Mouse (Mus musculus): ENCODE results near the gene Wapl.

Wapl gene

DNA sequence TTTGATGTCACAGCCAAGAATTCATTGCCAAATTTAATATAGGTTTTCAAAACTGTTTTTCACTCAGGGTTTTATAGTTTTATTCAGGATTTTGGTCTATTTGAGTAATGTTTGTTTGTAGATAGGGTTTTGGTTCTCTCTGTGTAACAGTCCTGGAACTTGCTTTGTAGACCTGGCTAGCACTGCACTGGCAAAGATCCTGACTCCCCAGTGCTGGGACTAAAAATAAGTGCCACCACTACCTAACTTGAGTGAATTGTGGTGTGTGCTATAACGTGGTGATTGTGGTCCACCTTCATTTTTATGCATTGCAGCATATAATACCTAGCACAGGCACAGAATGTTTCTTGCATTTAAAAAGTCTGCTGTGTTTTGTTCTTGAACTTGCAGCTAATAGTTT lies 23.6 kb downstream of the Wapl start:
- DNase-seq (ENCODE audit: low read depth, low spot score), result no peak

- no peak for DNase-seq (ENCODE audit: low read depth, low spot score)
Observed at GRCm38 (mm10) chr14:34710209-34710608, 36.5 kb downstream of the Wapl start.

- peak; percentile 38 for DNase-seq (ENCODE audit: low read depth, low spot score)
Observed at GRCm38 (mm10) chr14:34712027-34712426, 38.3 kb downstream of the Wapl start.

- DNase-seq (ENCODE audit: low read depth, low spot score), result no peak
Observed at GRCm38 (mm10) chr14:34712857-34713256, 39.1 kb downstream of the Wapl start.

- no peak for DNase-seq (ENCODE audit: low read depth, low spot score)
Observed at GRCm38 (mm10) chr14:34718150-34718549, 44.4 kb downstream of the Wapl start.

DNA sequence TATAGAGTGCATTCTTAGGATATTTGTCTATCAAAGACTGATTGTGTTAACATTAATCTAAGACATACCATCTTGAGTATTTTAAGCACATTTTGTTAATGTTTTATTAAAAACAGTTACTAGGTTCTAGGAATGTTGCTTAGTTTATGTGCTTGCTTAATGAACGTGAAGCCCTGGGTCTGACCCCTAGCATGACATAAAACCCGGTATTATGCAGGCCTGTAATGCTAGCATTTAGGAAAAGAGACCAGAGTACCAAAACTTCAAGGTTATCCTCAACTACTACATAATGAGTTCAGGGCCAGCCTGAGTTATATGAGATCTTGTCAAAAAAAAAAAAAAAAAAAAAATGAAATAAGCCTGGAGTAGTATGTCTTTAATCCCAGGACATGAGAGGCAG lies 54.0 kb downstream of the Wapl start:
- no peak for DNase-seq (ENCODE audit: low read depth, low spot score)

DNA sequence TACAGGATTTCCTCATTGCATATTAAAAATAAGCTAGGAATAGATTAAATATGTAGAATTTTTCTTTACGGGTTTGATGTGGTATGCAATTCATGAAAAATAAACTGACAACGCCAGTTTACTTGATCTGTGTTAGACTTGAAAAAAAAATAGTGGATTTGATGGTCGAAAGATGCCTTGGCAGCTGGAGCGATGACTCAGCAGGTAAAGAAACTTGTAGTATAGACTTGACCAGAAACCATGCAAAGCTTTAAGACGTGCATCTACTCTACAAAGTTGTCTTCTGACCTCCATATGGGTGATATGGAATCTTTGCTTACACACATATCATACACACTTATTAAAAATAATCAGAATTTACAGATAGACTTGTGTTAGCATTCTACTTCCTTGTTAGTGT lies 61.7 kb downstream of the Wapl start:
- no peak for DNase-seq (ENCODE audit: low read depth, low spot score)

DNA sequence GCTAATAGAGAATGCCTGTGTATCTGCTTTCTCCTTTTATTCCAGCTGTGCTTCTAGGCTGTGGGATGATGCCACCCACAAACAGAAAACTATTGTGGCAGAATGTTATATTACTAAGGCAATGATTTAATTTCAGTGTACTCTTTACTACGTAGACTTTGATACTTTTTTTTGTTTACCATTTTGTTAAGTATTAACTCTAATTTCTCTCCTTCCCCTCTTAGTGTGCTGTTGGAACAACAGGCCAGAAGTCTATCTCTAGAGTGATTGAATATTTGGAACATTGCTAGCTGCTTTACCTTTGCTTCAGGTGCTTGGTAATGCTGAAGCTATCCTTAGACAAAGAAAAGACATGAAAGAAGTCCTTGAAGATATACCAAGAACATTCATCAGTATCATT lies 71.7 kb downstream of the Wapl start:
- no peak for DNase-seq (ENCODE audit: low read depth, low spot score)

DNA sequence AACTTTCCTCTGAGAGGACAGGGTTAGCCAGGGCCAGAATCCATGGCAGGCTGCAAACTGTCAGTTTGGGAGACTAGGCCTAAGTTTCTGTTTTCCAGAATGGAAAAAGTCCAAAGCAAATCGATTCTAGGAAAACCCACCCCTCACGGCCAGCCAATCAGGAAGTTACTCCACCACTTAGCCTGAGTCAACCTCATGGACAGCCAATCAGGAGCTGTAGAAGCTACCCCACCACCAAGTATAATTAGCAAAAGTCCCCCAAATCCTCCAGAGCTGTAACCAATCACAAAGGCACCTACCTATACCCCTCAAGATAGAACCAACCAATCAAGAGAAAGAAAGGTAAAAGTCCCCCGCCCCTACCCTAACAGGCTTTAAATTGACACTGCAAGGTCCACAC lies 82.0 kb downstream of the Wapl start:
- DNase-seq (ENCODE audit: low read depth, low spot score), result no peak

DNA sequence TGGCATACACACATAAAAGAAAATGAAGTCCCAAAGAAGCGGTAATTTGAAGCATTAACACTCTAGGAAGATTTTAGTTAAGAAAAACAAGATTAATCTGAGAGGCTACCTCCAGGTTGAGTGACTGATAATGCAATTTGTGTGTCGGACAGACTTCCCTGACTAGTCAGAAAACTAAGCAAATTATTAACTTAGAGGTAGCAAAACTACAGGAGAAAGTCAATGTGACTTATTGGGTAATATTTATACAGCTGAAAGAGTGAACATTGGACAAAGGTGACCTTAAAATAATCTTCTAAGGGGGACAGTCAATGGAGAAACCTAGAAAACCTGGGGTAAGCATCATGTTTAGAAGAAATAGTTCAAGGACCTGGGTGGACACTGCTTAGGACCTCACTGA lies 86.2 kb downstream of the Wapl start:
- DNase-seq (ENCODE audit: low read depth, low spot score), result no peak

- peak; percentile 40 for DNase-seq (ENCODE audit: low read depth, low spot score)
Observed at GRCm38 (mm10) chr14:34761082-34761959, 87.6 kb downstream of the Wapl start.

GRCm38 (mm10) chr14:34762682-34763081 lies 89.0 kb downstream of the Wapl start:
- no peak for DNase-seq (ENCODE audit: low read depth, low spot score)

DNA sequence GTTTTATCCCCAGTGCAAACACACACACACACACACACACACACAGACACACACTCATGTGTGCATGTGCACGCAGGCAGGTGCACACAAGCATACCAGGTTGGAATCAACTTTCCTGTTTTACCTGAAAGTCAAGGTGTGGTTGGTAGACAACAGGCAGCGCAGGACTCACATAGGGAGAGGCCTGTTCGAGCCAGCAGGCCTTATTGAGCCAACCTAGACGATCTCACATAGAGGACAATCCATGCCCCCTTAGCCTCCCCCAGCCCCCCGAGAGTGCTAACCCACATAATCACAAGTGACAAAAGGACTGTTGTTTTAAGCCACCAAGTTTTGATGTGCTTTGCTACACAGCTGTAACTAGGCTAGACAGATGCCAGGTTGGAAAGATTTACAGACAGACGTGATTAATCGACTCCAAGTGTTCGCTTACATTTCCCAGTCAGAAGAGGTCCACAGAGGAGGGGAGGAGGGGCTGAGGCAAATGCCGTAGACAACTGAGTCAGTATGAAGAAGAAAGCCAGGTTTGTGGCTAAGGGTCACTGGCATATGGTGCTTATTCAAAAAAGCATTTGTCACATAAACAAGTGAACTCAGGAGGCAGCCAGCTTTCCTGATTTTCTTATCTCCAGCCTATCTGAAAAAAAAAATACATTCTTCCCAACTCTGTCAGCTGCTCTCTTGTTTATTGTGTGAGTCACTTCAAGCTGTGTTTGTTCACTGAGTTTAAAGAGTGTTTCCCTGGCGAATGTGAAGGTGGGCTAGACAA lies 90.2 kb downstream of the Wapl start:
- DNase-seq (ENCODE audit: low read depth, low spot score), result no peak

DNA sequence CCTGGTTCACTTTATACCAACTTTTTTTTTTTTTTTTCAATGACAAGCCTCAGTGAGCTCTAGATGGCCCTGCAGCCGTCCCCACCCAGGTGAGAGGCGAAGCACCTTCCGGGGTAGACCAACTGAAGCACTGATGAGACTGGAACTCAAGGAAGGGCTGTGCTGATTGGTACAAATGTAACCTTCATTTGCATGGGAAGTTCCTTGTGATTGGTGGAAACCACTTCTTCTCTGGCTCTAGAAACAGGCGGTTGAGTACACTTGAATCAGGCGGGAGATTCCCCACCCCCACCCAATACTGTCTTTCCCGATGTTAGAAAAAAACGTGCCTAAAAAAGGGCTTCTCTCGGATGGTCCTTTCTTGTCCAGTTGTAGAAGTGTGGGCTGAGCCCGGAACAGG lies 91.2 kb downstream of the Wapl start:
- no peak for DNase-seq (ENCODE audit: low read depth, low spot score)

GRCm38 (mm10) chr14:34765380-34765779 lies 91.7 kb downstream of the Wapl start:
- DNase-seq (ENCODE audit: low read depth, low spot score), result no peak

DNA sequence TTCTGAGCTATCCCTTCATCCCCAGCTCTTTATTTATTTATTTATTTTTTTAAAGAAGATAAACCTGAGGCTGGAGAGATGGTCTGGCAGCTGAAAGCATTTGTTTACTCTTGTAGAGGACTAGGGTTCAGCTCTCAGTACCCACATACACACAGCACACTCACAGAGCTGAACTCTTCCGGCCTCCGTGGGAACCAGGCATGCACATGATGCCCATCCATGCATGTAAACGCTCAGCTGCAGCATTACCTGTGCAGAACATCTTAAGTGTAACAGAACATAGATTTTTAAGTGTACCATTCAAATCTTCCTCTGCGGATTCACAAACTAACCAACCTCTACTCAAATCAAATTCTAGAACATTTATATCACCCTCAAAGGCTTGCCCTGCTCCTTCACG lies 92.5 kb downstream of the Wapl start:
- no peak for DNase-seq (ENCODE audit: low read depth, low spot score)

DNA sequence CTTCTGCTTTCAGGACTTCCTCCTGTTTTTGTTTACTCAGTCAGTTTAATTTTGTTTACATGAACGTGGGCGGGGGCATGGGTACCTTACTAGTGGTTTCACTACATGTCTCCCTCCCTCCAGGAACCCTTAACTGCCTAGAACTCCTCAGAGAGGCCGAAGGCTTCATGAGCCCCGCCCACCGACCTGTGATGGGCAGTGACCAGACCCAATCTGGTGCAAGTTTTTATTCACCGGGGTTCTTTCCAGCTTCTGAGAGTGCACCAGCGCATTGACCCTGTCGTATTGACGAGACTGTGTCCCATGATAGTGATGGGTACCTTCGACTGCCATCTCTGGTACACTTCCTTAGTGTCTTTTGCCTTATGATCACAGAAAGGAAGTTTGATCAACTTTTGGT lies 94.6 kb downstream of the Wapl start:
- no peak for DNase-seq (ENCODE audit: low read depth, low spot score)

DNA sequence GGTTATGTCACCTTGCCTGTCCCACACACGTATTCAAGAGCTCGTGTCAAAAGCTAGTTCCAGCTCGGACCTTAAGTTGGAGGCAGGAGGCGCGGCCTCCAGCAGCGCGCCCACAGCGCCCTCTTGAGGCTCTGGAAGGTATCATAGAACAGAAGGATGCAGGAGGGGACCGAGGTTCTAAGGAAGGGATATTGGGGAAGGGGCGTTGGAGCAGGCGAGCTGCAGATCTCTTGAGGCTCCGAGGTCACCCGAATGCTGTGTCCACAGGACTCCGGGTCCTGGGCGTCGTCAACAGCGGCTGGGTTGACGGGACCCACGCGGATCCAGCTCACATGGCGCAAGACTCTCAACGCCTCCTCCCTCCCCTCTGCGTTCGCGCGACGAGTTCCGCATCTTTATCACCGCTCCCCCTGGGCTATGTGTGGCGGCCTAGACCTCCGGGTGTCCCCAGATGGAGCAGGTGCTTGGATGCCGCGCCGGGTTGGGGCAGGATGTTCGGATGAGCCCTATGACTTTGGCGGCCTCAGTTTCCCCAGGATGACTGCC lies 95.4 kb downstream of the Wapl start:
- no peak for DNase-seq (ENCODE audit: low read depth, low spot score)

DNA sequence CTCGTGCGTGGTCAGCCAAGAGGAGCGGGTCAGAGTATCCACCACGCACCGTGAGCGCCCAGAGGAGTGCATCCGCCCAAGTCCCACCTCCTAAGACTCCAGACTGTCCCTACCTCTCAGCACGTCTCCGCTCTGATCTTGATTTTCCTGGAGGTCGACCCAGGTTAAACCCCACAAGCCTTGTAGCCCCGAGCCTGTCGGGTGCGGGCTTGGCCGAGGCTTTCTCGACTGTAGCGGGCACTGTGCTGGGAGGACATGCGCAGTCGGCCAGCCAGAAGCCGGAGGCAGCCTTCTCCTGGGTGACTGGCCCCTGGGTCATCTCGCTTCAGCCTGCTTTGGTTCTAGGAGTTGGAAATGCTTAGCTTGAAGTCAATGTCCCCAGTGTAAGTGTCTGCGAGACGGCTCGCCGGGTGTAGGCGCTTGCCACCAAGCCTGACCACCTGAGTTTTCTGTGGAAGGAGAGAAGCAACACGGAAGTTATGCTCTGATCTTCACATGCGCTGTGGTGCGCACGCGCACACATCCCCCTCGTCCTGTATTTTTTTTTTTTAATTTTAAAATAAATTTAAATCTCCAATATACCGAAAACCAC lies 95.9 kb downstream of the Wapl start:
- no peak for DNase-seq (ENCODE audit: low read depth, low spot score)

GRCm38 (mm10) chr14:34770467-34770866 lies 96.7 kb downstream of the Wapl start:
- no peak for DNase-seq (ENCODE audit: low read depth, low spot score)

- no peak for DNase-seq (ENCODE audit: low read depth, low spot score)
Observed at GRCm38 (mm10) chr14:34771601-34772000, 97.9 kb downstream of the Wapl start.

DNA sequence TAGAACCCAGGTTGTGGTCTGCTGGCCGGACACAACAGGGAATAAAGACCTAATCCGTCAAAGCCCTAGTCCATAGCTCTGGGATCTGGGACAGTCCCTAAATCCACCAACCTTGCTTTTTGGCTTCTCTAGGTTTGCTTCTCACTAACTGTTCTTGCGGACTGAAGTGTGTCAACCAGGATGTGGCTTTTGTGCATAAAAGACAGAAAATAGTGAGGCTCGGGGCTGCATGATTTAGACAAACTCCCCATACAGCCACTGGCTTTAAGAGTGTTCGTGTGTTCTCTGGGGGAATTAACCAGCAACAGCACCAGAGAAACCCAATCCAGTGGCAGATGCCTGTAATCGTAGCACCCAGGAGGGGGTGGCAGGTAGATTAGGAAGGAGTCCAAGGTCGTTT lies 98.4 kb downstream of the Wapl start:
- no peak for DNase-seq (ENCODE audit: low read depth, low spot score)
